Comparison of ENCODE assay signal across 15 mouse cellular contexts in genomic region chr1:160357268-160357667, GRCm38 (mm10).
"Had no signal": no experiment of that assay in that cellular context is flagged by ENCODE, and none has a peak within 500 bp of the region (broad histone marks: within the 10 kb centered on the region; RNA-seq: fewer than 3 reads in every experiment).

No protein-coding gene starts in this region.

- H3K27me3 ChIP-seq: limb, embryonic 13.5 days; midbrain, embryonic 12.5 days; neural tube, embryonic 13.5 days; stomach, embryonic 15.5 days had no signal

- H3K36me3 ChIP-seq: limb, embryonic 13.5 days; midbrain, embryonic 12.5 days; neural tube, embryonic 13.5 days; stomach, embryonic 15.5 days had no signal

- H3K4me1 ChIP-seq: stomach, embryonic 15.5 days had no signal

- H3K4me3 ChIP-seq: limb, embryonic 13.5 days; midbrain, embryonic 12.5 days; neural tube, embryonic 13.5 days; stomach, embryonic 15.5 days had no signal

- ATAC-seq: midbrain, embryonic 16.5 days had no signal

- DNase-seq: kidney, adult 18-20 months; kidney, postnatal 10 days; kidney, postnatal 4 days; left cerebral cortex, postnatal 4 days; lung, adult 18-20 months; retina, postnatal 1 day; right cerebral cortex, postnatal 4 days; spleen, adult 18-20 months; thymus, adult 2 months; thymus, postnatal 25 days had no signal

- H3K9me3 ChIP-seq: limb, embryonic 13.5 days; midbrain, embryonic 12.5 days; neural tube, embryonic 13.5 days; stomach, embryonic 15.5 days had no signal

- H3K9ac ChIP-seq: limb, embryonic 13.5 days; midbrain, embryonic 12.5 days; neural tube, embryonic 13.5 days; stomach, embryonic 15.5 days had no signal

- H3K27ac ChIP-seq: limb, embryonic 13.5 days; midbrain, embryonic 12.5 days; neural tube, embryonic 13.5 days; stomach, embryonic 15.5 days had no signal

- H3K4me2 ChIP-seq: limb, embryonic 13.5 days; midbrain, embryonic 12.5 days; neural tube, embryonic 13.5 days; stomach, embryonic 15.5 days had no signal
